Mouse (Mus musculus) cerebellum, adult 11 months (tissue): ENCODE measurements at regions not wholly inside any gene's neighbourhood (a gene's known extent, or its start where the extent isn't known, plus 50 kb on each side); places are given as distances from the start of the nearest gene placed in this dataset.
A peak's percentile ranks its signal among the peaks of the same experiment; 100 is the strongest.

Experiments used
- DNase-seq: peaks from one replicate; pipeline ENCODE4 v3.0.0; 2022

DNA sequence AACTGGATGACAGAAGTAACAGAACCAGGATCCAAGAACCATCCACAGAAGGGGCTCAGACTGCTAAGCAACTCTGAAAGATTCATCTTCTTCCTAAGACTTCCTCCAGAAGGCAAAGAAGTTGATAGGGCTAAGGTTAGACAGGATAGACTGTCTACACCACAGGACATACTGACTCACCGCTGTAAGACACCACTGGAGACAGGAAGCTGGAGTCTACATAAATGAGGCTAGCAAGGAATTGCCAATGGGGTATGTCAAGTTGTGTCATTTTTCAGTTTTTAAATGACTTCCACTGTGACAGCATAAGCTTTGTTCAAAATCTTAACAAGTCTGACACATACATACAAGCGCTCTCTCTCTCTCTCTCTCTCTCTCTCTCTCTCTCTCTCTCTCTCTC, 645.4 kb upstream of the Gm10131 start:
- no peak for DNase-seq

GRCm38 (mm10) chr8:34756171-34756570, 644.6 kb upstream of the Gm10131 start:
- DNase-seq, result no peak

GRCm38 (mm10) chr8:34755480-34755879, 643.9 kb upstream of the Gm10131 start:
- no peak for DNase-seq

DNA sequence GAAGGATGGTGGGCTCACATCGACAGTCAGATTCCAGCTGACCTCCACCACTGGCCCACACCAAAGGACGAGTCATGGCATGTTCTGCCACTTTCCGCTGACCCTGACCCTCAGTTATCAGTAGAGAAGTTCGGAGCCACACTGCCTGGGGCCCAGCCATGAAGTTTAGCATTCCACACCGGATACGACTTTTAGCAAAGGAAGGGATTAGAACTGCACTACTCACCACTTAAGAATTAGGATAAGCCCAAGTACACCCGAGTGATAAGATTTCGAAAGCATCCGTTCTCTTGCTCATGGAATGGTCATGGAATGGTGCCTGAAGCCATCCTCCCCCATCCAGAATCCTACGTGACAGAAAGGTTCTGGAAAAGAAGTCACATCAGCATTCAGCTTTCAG, 641.5 kb upstream of the Gm10131 start:
- no peak for DNase-seq

- no peak for DNase-seq
Measured at GRCm38 (mm10) chr8:34748521-34748920, 637.0 kb upstream of the Gm10131 start.

- no peak for DNase-seq
Measured at GRCm38 (mm10) chr8:34745706-34746105, 634.2 kb upstream of the Gm10131 start.

DNA sequence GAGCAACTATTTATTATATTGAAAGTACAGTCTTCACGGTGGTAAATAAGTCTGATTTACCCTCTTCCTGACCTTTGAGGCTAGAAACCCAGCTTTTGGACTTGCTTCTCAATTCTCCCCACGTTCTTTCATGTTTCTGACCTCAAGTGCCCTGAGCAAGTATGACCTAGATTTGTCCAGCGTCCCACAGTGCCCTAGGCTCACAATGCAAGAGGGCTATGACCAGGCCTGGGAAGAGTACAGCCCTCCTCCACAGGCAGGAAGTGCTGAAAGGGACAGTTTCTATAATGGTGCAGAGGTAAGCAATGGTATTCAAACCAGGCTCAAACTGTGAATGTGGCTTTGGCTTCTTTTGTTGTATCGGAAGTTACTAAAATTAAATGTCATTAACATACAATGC, 633.1 kb upstream of the Gm10131 start:
- DNase-seq, result no peak

DNA sequence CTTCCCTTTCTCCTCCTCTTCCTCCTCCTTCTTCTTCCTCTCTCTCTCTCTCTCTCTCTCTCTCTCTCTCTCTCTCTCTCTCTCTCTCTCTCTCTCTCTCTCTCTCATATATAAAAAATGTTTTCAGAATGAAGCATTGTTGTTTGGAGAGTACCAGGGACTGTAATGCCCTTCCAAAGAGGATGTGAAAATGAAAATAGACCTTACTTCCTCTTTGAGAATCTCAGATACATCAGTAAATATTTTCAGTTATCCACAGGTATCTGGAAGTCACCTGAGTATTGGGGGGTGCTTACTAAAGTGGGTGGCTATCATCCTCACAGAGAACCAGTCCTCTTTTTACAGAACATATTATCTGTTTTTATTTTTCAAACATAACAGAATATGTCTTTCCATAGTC, 632.6 kb upstream of the Gm10131 start:
- no peak for DNase-seq

DNA sequence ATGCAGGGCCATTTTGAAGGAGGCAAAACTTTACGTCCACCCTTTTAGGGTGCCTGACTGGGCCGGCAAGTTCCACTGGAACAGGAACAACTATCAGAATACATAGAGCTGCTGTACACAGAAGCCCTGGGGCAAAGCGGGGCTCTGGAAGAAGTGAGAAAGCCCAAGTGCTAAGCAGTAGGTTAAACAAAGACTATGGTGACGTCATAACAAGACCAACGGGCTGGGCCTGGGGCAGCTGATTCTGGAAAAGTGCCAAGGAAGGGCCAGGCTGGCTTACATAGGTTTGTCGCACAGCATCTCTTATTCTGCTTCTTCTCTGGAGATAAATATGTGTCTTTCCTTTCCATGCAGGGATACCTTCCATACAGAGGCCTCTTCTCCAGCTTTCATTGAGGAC, 631.6 kb upstream of the Gm10131 start:
- DNase-seq, result no peak

- DNase-seq, result no peak
Measured at GRCm38 (mm10) chr8:34740836-34741235, 629.3 kb upstream of the Gm10131 start.

GRCm38 (mm10) chr8:34739836-34740804, 628.6 kb upstream of the Gm10131 start:
- DNase-seq, result no peak

- DNase-seq, result no peak
Measured at GRCm38 (mm10) chr8:34736214-34736613, 624.7 kb upstream of the Gm10131 start.

DNA sequence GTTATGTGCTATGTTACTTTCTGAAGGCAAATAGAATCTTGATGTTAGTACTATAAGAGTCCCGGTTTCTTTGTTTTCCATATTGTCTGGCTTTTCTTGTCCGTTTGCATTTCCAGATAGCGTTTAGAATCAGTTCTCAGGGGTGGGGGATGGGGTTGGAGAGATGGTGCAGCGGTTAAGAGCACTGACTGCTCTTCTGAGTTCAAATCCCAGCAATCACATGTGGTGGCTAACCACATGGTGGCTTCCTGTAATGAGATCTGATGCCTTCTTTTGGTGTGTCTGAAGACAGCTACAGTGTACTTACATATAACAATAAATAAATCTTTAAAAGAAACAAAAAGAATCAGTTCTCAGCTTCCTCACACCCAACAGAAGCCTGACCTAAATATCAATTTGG, 623.5 kb upstream of the Gm10131 start:
- DNase-seq, result no peak

DNA sequence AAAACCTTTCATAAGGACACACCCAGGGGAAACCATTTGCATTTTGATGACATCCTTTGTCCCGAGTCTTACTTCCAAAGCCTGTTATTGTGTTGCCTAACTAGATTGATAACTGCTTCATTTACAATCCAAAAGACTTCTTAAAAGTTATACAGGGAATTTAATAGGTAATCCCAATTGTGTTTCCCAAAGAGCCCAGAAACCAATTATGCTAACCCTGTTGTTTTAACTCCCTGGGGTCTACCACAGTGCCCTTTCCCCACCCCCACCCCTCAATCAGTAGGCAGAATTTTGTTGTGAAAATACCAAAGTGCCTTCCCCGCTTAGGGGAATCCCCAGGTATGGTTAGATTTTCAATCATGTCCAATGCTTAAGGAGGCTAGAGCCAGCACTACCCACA, 621.3 kb upstream of the Gm10131 start:
- DNase-seq, result no peak

DNA sequence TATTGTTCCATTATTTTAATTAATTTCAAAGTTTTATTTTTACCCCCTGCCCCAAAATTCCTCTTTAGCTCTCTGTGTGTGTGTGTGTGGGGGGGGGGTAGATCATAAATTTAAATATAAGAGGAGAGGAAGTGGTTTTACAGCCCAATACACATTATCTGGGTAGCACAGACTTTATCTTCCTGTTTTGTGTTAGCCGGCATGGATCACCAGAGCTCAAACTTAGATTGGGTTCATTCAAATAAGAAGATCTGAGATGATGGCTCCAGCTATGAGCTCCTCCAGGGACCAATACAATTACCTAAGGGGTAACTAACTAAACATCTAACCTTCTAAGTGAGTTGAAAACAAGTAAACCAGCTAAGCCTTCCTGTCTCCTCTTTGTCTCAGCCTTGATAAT, 620.8 kb upstream of the Gm10131 start:
- DNase-seq, result no peak

- peak; percentile 10 for DNase-seq
Measured at GRCm38 (mm10) chr8:34731096-34731999, 619.8 kb upstream of the Gm10131 start.

DNA sequence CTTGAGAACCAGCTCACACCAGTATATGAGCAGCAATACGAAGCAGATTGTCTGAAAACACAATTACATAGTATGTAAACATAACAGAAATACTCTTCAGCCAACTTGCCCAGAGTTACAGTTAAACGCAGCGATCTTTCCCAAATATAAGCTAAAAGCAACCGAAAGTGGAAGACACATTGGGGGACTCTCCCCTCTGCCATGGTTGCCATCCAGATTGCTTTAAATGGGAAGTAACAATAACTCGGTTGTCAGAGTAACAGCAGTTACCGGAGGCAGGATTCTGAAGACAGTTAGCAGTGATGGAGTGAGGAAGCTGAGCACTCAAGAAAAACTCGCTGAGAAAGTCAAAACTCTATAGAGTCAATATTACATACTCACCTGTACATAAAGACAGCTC, 618.0 kb upstream of the Gm10131 start:
- DNase-seq, result no peak

DNA sequence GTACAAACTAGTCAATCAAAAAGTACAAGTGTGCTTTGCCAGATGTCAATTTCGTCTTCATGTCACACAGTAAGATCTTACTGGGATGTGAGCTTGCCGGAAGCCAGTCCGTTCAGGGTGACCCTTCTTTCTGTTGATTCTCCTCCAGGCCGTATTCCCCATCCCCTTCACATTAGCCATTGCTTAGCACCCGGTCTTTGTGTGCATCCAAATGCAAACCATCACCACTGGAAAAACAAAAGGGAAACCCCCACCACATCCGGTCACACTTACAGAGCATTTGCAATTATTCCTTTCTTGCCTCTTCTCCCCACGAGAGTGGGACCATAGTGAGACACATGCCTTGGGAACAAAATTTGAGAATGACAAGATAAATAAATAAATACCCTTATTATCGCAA, 616.2 kb upstream of the Gm10131 start:
- DNase-seq, result no peak

- DNase-seq, result no peak
Measured at GRCm38 (mm10) chr8:34726145-34726767, 614.7 kb upstream of the Gm10131 start.

GRCm38 (mm10) chr8:34725546-34725945, 614.0 kb upstream of the Gm10131 start:
- no peak for DNase-seq

- peak; percentile 47 for DNase-seq
Measured at GRCm38 (mm10) chr8:34709911-34710733, 598.6 kb upstream of the Gm10131 start.

GRCm38 (mm10) chr8:34709316-34709715, 597.8 kb upstream of the Gm10131 start:
- peak; percentile 24 for DNase-seq
